In genomic region chr8:85397508-85397907, GRCm38 (mm10) we compare ENCODE assay signal across 8 mouse cellular contexts. TPM values are rescaled to one million over a fixed set of nuclear protein-coding genes. Genes with fewer than 3 reads are reported as not detected.
A peak's percentile ranks its signal among the peaks of the same experiment; 100 is the strongest.
DNase-seq lines count a peak whose midpoint lies in the region; ATAC-seq and TF ChIP-seq lines count a peak whose summit lies in the region.
"Had no signal": no experiment of that assay in that cellular context is flagged by ENCODE, and none has a peak within 500 bp of the region (broad histone marks: within the 10 kb centered on the region; RNA-seq: fewer than 3 reads in every experiment).

No protein-coding gene starts in this region.

- H3K36me3 ChIP-seq in intestine, embryonic 15.5 days: no peaks in the 10 kb centered on the region
- H3K36me3 ChIP-seq in liver, postnatal 0 days (replicated peaks; ENCODE audit: insufficient read depth, low read length): no peaks in the 10 kb centered on the region
- H3K36me3 ChIP-seq: stomach, embryonic 15.5 days had no signal

- no peaks in the 10 kb centered on the region; the same call in 1 of the 2 replicates for H3K4me1 ChIP-seq in intestine, embryonic 15.5 days (replicated peaks)
- H3K4me1 ChIP-seq in liver, postnatal 0 days (ENCODE audit: insufficient read depth): peaks cover 23% of the 10 kb centered on the region
- H3K4me1 ChIP-seq: stomach, embryonic 15.5 days had no signal

- H3K9ac ChIP-seq in intestine, embryonic 15.5 days: no peak overlapping the region
- H3K9ac ChIP-seq in liver, postnatal 0 days (replicated peaks): no peak overlapping the region
- H3K9ac ChIP-seq: stomach, embryonic 15.5 days had no signal

- H3K27ac ChIP-seq in intestine, embryonic 15.5 days: no peak overlapping the region
- peak overlapping the region; percentile 19; the same call in 1 of the 2 replicates for H3K27ac ChIP-seq in liver, postnatal 0 days (ENCODE audit: low read depth)
- H3K27ac ChIP-seq: stomach, embryonic 15.5 days had no signal

- peak; percentile 93 for TF ChIP-seq CTCF in liver, postnatal 0 days (IDR thresholded peaks at IDR 0.05; ENCODE audit: low read depth)

- H3K27me3 ChIP-seq in intestine, embryonic 15.5 days (replicated peaks): no peaks in the 10 kb centered on the region
- H3K27me3 ChIP-seq in liver, postnatal 0 days (ENCODE audit: insufficient read depth, low read length): no peaks in the 10 kb centered on the region
- H3K27me3 ChIP-seq: stomach, embryonic 15.5 days had no signal

- ATAC-seq in intestine, embryonic 15.5 days: peak; percentile 67
- ATAC-seq in liver, postnatal 0 days: peak; percentile 72

- 48% methylated on average over 5 of the region's 5 CpGs for WGBS in intestine, embryonic 15.5 days
- 41% methylated on average over 5 of the region's 5 CpGs for WGBS in liver, postnatal 0 days (ENCODE audit: insufficient replicate concordance)

- DNase-seq in ovary, adult 18-20 months (ENCODE audit: low spot score): peak; percentile 10
- no peak for DNase-seq in ovary, postnatal 10 days (ENCODE audit: low spot score)
- DNase-seq in ZHBTc4 (ENCODE audit: low read depth, low spot score): peak; percentile 77
- DNase-seq in embryo, embryonic 11 days: peak; percentile 64
- peak; percentile 79 for DNase-seq in liver, postnatal 0 days
- peak; percentile 59 to 78 for DNase-seq in spleen, postnatal 10 days (ENCODE audit: low spot score in 2 of 2)

- H3K4me2 ChIP-seq in intestine, embryonic 15.5 days (replicated peaks): no peak overlapping the region
- H3K4me2 ChIP-seq in liver, postnatal 0 days (ENCODE audit: low read depth, low read length): 0 out of 2 replicates have a peak overlapping the region, but pooled peaks have one; percentile 47
- H3K4me2 ChIP-seq: stomach, embryonic 15.5 days had no signal

- H3K4me3 ChIP-seq in intestine, embryonic 15.5 days (replicated peaks): no peak overlapping the region
- no peak overlapping the region for H3K4me3 ChIP-seq in liver, postnatal 0 days (ENCODE audit: low read depth, low read length)
- H3K4me3 ChIP-seq: stomach, embryonic 15.5 days had no signal

- no peak for TF ChIP-seq EP300 in liver, postnatal 0 days (IDR thresholded peaks at IDR 0.05; ENCODE audit: low read depth)

- H3K9me3 ChIP-seq in intestine, embryonic 15.5 days: no peaks in the 10 kb centered on the region
- no peaks in the 10 kb centered on the region for H3K9me3 ChIP-seq in liver, postnatal 0 days (ENCODE audit: low read length)
- H3K9me3 ChIP-seq: stomach, embryonic 15.5 days had no signal

RNA-seq across cellular contexts. Expression of gene Mylk3, which starts 11.4 kb away (rescaled TPM):
- 11.0 and 11.2 TPM in 2 replicates for polyA plus RNA-seq in intestine, embryonic 15.5 days (2015; fragmentation: Nextera tagmentation; extraction: Ambion mirVana)
- 21.2 and 24.2 TPM in 2 replicates for polyA plus RNA-seq in liver, postnatal 0 days (2015; fragmentation: Nextera tagmentation; extraction: Ambion mirVana)

RNA-seq across cellular contexts. Expression of gene 4921524J17Rik, which starts 35.1 kb away (rescaled TPM):
- polyA plus RNA-seq in intestine, embryonic 15.5 days (2015; fragmentation: Nextera tagmentation; extraction: Ambion mirVana): 36.5 and 39.0 TPM in 2 replicates
- 16.5 and 17.7 TPM in 2 replicates for polyA plus RNA-seq in liver, postnatal 0 days (2015; fragmentation: Nextera tagmentation; extraction: Ambion mirVana)
